Mouse (Mus musculus): ENCODE measurements at regions not wholly inside any gene's neighbourhood (a gene's known extent, or its start where the extent isn't known, plus 50 kb on each side); places are given as distances from the start of the nearest gene placed in this dataset.

- DNase-seq (ENCODE audit: low spot score in 2 of 2), result no peak
These were observed 92.0 kb downstream of the Cdc5l start for GRCm38 (mm10) chr17:45341573-45341972.

GRCm38 (mm10) chr17:45340851-45341250 lies 92.7 kb downstream of the Cdc5l start:
- no peak for DNase-seq (ENCODE audit: low spot score in 2 of 2)

GRCm38 (mm10) chr17:45339226-45339625 lies 94.3 kb downstream of the Cdc5l start:
- DNase-seq (ENCODE audit: low spot score in 2 of 2), result no peak

GRCm38 (mm10) chr17:45338086-45338485 lies 95.5 kb downstream of the Cdc5l start:
- DNase-seq (ENCODE audit: low spot score in 2 of 2), result peak in 1 of 2 experiments; percentile 19

- DNase-seq (ENCODE audit: low spot score in 2 of 2), result peak in 1 of 2 experiments; percentile 34
These were observed 97.9 kb downstream of the Cdc5l start for GRCm38 (mm10) chr17:45335586-45336151.

GRCm38 (mm10) chr17:45334732-45335381 lies 98.7 kb downstream of the Cdc5l start:
- peak in 1 of 2 experiments; percentile 34 for DNase-seq (ENCODE audit: low spot score in 2 of 2)

GRCm38 (mm10) chr17:45332321-45332720 lies 101.2 kb downstream of the Cdc5l start:
- no peak for DNase-seq (ENCODE audit: low spot score in 2 of 2)

GRCm38 (mm10) chr17:45329241-45329640 lies 104.3 kb downstream of the Cdc5l start:
- DNase-seq (ENCODE audit: low spot score in 2 of 2), result no peak

- no peak for DNase-seq (ENCODE audit: low spot score in 2 of 2)
These were observed 106.8 kb downstream of the Cdc5l start for GRCm38 (mm10) chr17:45326726-45327125.

- no peak for DNase-seq (ENCODE audit: low spot score in 2 of 2)
These were observed 107.4 kb downstream of the Cdc5l start for GRCm38 (mm10) chr17:45326173-45326572.

- DNase-seq (ENCODE audit: low spot score in 2 of 2), result no peak
These were observed 110.7 kb downstream of the Cdc5l start for GRCm38 (mm10) chr17:45322842-45323241.

- DNase-seq (ENCODE audit: low spot score in 2 of 2), result no peak
These were observed 113.5 kb downstream of the Cdc5l start for GRCm38 (mm10) chr17:45320074-45320473.

- no peak for DNase-seq (ENCODE audit: low spot score in 2 of 2)
These were observed 115.1 kb downstream of the Cdc5l start for GRCm38 (mm10) chr17:45318211-45319076.

GRCm38 (mm10) chr17:45312510-45313266 lies 120.8 kb downstream of the Cdc5l start:
- DNase-seq (ENCODE audit: low spot score in 2 of 2), result peak in 1 of 2 experiments; percentile 50

GRCm38 (mm10) chr17:45306506-45306905 lies 127.0 kb downstream of the Cdc5l start:
- DNase-seq (ENCODE audit: low spot score in 2 of 2), result no peak

- DNase-seq (ENCODE audit: low spot score in 2 of 2), result no peak
These were observed 130.4 kb downstream of the Cdc5l start for GRCm38 (mm10) chr17:45303183-45303582.

GRCm38 (mm10) chr17:45298355-45298754 lies 135.2 kb downstream of the Cdc5l start:
- no peak for DNase-seq (ENCODE audit: low spot score in 2 of 2)

- no peak for DNase-seq (ENCODE audit: low spot score in 2 of 2)
These were observed 135.7 kb downstream of the Cdc5l start for GRCm38 (mm10) chr17:45297860-45298259.

- no peak for DNase-seq (ENCODE audit: low spot score in 2 of 2)
These were observed 137.2 kb downstream of the Cdc5l start for GRCm38 (mm10) chr17:45296363-45296762.

GRCm38 (mm10) chr17:45294886-45295285 lies 138.7 kb downstream of the Cdc5l start:
- no peak for DNase-seq (ENCODE audit: low spot score in 2 of 2)

- DNase-seq (ENCODE audit: low spot score in 2 of 2), result no peak
These were observed 139.2 kb downstream of the Cdc5l start for GRCm38 (mm10) chr17:45294256-45294865.
